Mouse (Mus musculus) erythroid progenitor cell, adult 5-6 weeks (primary cell): ENCODE measurements at regions not wholly inside any gene's neighbourhood (a gene's known extent, or its start where the extent isn't known, plus 50 kb on each side); places are given as distances from the start of the nearest gene placed in this dataset.

ENCODE experiments used
- ATAC-seq: replicated peaks from 2 replicates; pipeline ENCODE4 v1.8.0; 2016; ENCODE audit warnings: moderate number of reproducible peaks, mild to moderate bottlenecking, moderate TSS enrichment, inconsistent platforms; ENCODE audit not compliant: poor library complexity, low FRiP score, severe bottlenecking

DNA sequence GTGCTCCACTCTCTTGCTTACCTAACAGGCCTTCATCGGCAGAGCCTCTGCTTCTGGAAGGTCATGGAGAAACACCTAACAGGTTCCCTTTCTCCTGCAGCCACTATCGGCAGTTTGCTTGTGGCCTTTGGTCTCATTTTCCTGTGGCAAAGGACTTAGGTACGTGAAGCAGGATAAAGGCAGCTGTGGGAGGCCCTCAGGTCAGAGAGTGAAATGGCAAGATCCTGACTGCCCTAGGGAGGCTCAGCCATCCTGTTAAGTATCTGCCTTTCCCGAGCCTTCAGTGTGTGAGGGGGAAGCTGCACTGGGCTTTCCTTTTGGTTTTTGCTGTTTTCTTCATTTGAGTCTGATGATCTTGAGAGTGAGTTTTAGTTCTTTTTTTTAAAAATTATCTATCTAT, 228.8 kb downstream of the Foxo1 start:
- no peak for ATAC-seq

- no peak for ATAC-seq
These were observed 227.3 kb downstream of the Foxo1 start for GRCm38 (mm10) chr3:52495401-52495800.

DNA sequence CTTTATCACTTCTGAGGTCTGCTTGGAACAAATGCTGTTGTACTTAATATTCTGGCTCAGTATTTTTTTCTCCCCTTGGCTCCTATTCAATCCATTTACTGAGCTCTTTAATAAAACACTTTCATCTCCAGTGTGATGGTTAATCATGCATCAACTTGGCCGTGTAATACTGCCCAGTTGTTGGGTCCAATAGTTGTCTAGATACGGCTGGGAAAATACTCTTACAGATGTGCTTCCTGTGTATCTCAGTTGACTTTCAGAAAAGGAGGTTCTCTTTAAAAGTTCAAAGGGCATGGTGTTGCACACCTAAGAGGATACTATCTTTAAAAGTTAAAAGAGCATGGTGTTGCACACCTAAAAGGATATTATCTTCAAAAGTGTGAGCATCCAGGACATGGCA, 226.8 kb downstream of the Foxo1 start:
- ATAC-seq: no peak

GRCm38 (mm10) chr3:52479186-52479585, 211.1 kb downstream of the Foxo1 start:
- no peak for ATAC-seq

DNA sequence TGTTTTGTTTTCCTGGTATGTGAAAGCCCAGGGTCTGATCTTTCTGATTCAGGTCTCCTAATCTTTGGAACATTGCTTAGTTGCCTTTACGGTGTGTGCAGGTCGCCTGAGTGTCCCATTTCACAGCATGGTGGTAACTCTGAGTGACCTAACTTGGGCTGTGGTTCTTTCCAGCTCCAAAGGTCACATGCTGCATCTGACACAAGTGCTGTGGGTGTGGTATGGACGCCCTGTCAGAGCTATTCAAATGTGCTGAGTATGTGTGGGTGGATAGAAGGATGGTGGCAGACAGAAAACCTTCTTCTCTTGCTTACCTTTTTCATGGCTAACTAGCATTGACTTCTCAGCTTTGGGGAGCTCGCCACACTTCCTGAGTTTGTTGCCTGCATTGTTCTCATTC, 201.8 kb downstream of the Foxo1 start:
- no peak for ATAC-seq

DNA sequence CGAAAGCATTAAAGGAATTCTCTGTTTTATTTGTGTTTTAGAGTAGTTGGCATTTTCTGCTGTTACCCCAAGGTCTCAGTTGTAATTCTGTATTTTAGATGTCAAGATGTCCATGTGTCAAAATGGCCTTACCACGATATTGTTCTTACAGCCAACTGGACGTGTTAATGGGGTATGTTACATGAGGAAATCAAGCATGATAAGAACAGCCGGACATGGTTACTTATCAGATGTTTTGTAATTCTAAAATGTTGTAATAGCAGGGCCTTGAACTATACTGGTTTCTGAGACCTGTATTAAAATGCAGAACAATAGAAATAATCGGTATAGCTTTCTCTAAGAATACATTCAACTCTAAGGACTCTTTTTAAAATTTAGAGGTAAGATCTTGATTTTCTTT, 201.3 kb downstream of the Foxo1 start:
- no peak for ATAC-seq

GRCm38 (mm10) chr3:52468326-52468725, 200.2 kb downstream of the Foxo1 start:
- no peak for ATAC-seq

DNA sequence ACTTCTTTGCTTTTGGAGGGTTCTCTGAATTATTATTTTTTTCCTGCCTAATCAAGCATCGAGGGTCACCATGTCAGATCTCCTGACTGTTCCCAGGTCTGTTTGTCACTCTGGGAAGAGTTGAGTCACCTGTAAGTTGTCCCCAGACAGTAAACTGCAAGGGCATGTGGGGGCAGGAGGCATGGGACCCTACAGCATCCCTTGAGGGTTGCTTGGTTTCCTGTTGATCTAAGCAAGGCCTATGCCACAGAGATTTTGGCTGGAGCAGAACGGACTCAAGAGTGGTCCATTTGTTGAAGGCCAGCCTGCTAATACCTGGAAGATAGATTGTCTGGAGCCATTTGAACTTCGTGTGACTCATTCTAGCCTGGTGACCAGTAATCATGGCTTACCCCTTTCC, 199.7 kb downstream of the Foxo1 start:
- no peak for ATAC-seq

- no peak for ATAC-seq
These were observed 198.9 kb downstream of the Foxo1 start for GRCm38 (mm10) chr3:52466984-52467565.

GRCm38 (mm10) chr3:52466571-52466970, 198.4 kb downstream of the Foxo1 start:
- ATAC-seq: no peak

- ATAC-seq: no peak
These were observed 195.8 kb downstream of the Foxo1 start for GRCm38 (mm10) chr3:52463911-52464310.

DNA sequence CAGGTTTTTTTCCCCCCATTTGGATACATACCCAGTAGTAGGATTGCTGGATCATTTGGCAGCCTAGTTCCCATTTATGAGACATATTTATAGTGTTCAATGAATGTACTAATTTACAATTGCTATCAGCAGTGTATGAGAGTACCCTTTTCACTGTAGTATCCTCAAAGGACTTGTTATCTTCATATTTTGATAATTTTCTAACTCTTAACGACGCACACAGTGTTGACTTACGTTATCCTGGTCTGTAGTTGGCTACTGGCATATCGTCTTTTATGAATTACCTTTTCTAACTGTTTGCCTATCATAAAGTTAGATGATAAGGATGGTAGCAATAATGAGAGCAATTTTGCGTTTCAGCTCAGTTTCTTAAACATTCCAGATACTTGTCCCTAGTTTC, 186.8 kb downstream of the Foxo1 start:
- no peak for ATAC-seq

DNA sequence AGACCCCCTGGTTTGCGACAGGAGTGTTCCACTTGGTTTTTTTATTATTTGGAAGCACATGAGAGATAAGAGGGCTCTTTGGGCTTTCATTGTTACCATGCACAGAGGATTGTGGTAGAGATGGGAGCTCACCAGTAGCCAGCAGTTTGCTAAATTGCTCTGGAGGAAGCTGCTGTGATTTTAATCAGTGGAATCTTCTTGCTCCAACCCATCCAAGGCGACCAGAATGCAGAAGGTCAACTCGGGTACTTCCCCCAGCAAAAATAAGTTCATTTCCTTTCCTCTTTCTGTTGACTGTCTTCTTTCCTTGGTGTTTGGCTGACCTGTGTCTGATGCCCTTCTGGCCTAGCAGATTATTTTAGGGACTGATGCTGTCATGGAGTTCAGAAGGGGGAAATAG, 184.9 kb downstream of the Foxo1 start:
- no peak for ATAC-seq

- no peak for ATAC-seq
These were observed 184.2 kb downstream of the Foxo1 start for GRCm38 (mm10) chr3:52452345-52452744.

DNA sequence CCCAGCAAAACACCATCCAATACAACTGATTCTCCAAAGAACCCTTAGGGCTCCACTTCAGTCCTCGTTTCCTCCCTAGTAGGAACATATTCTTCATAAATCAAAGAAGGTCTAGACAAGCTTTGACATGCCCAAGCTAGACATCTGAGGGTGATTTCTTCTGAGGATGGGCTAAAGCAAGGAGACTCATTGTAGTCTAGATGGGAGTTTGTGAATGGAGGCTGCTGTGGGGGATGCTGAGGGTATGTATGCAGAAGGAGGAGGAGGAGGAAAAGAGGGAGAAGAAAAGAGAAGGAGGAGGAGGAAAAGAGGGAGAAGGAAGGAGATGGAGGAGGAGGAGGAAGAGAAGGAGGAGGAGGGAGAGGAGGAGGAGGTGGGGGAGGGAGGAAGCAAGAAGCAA, 178.9 kb downstream of the Foxo1 start:
- no peak for ATAC-seq

- no peak for ATAC-seq
These were observed 178.4 kb downstream of the Foxo1 start for GRCm38 (mm10) chr3:52446500-52446899.

GRCm38 (mm10) chr3:52444420-52445119, 176.4 kb downstream of the Foxo1 start:
- ATAC-seq: no peak

- no peak for ATAC-seq
These were observed 175.7 kb downstream of the Foxo1 start for GRCm38 (mm10) chr3:52443856-52444255.

GRCm38 (mm10) chr3:52429014-52429589, 161.0 kb downstream of the Foxo1 start:
- ATAC-seq: no peak

- no peak for ATAC-seq
These were observed 154.7 kb downstream of the Foxo1 start for GRCm38 (mm10) chr3:52422826-52423225.

- ATAC-seq: no peak
These were observed 148.1 kb downstream of the Foxo1 start for GRCm38 (mm10) chr3:52416261-52416660.

DNA sequence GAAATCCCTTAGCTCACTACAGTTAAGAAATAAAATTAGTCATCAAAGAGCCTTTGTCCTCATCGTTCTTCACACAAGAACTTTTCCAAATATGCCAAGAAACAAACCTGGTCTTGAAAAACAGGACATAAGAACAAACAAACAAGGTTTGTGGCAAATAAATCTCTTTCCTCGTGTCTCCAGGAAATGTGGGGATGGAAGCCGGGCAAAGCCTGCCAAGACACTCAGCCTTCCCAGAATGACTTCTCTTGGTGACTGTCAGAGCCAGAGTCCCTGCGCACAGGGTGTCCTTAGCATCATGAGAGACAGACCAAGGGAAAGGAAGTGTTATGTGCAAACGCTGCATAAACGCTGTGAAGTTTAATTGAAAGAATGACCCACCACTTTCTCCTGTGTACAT, 147.2 kb downstream of the Foxo1 start:
- ATAC-seq: no peak
